Mouse (Mus musculus) liver, postnatal 0 days (tissue): Measurements from ENCODE around the gene Hist1h2af.

Experiments used
- CTCF ChIP-seq: sonication (generic); IDR thresholded peaks from 2 replicates; pipeline ENCODE4 v1.5.1; 2016; ENCODE audit warnings: antibody characterized with exemption, low read depth
- EP300 ChIP-seq: IDR thresholded peaks from 2 replicates; pipeline ENCODE4 v1.6.1; 2016; ENCODE audit warnings: antibody characterized with exemption, low read depth, mild to moderate bottlenecking

DNA sequence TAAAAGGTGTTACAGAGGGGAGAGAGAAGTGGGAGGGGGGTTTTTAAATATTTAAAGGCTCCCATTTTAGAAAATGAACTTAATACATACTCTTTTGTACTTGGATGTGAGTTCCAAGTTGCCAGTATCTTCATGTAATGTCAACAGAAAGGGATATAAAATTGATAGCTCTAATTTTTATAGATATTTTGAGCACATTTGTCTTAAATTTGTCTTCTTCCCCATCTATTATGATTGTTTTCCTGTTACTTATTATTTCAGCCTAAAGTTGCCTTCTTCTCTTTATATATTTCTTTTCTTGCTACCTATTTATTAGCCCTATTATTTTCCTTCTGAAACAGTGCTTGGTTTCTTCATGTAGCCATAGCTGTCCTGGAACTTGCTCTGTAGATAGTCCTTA, 19.3 kb downstream of the Hist1h2af start, which contains the start of gene Hist1h1d:
- TF ChIP-seq EP300, result no peak
- no peak for TF ChIP-seq CTCF
